Mouse (Mus musculus) hindlimb bud, embryonic 11.5 days (tissue): ENCODE measurements around the gene Wnt11.

Experiments used
- DNase-seq: peaks from one replicate; pipeline ENCODE4 v3.0.0-alpha.2; 2012; ENCODE audit warnings: low read depth, low spot score; ENCODE audit errors: extremely low spot score

The Wnt11 gene

GRCm38 (mm10) chr7:98899815-98900214 lies 64.9 kb downstream of the Wnt11 start:
- DNase-seq, result no peak

GRCm38 (mm10) chr7:98901120-98901519 lies 66.2 kb downstream of the Wnt11 start:
- DNase-seq, result no peak

GRCm38 (mm10) chr7:98903884-98904283 lies 69.0 kb downstream of the Wnt11 start:
- no peak for DNase-seq
